Mouse (Mus musculus) cerebellum, postnatal 4 days (tissue): Measurements from ENCODE around the gene Cnot2.
A peak's percentile ranks its signal among the peaks of the same experiment; 100 is the strongest.
"Not testable (repeated sequence)": the region's sequence is repeated elsewhere in the genome, so short reads cannot be mapped to it uniquely, and the experiment has no call there.

ENCODE experiments used
- DNase-seq, 2 experiments: peaks; one replicate each; pipeline ENCODE4 v3.0.0; 2022; ENCODE audit warnings: low spot score in 2 of 2, mixed read lengths in 1 of 2

Cnot2 gene

GRCm38 (mm10) chr10:116581369-116581718, at the start of gene Cnot2:
Gene Cnot2 (minus strand): TSS chr10:116581511.
- peak; percentile 93 to 97 for DNase-seq

DNA sequence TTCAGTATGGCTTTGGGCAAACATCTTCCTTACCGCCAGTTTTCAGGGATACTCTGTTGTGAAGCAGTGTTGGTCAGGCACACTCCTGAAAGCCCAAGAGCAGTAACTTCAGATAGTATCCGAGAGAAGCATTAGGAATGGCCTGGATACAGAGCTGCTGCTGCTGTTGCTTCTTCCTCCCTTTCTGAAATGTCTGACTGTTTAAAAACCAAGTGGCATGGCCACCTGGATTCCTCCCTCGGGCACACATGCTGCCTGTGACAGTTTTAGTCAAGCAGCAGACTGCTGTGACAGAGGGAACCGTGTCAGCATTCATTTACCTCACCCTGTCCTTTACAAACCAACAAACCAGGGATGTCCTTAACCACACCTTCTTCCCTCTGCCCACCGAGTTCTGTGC, 47.6 kb upstream of the Cnot2 start:
- no peak for DNase-seq

DNA sequence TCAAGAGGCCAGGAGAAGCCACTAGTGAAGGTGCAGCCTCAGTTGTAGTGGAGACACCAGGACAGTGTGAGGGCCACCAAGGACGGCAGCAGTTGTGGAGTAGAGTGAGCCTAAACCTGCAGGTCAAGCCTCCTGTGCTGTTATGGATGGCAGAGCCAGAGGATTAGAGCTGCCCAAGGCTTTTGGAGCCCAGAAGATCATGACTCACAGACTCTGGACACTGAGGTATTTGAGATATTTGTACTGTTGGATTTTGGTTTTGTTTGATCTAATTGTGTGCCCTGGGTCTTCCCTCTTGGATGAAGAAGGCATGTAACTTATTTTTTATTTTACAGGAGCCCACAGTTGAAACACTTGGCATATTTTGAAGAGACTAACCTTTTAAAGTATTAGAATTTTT, 44.7 kb upstream of the Cnot2 start:
- no peak for DNase-seq

DNA sequence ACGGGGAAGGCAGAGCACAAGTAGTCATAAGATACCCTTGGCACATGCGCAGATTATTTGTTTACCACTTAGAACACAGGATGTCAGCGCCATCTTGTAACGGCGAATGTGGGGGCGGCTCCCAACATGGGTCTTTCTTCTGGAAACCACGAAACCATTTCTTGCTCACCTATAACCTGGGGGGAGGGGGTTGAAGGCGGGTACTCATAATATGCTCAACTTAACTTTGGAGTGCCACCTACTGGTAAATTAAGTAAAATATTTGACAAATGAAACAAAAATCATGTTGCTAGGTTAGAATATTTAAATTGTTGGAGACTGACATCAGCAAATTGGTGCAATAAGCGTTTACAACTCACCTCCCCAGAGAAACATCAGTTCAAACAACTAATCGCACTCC, 31.9 kb upstream of the Cnot2 start:
- not testable (repeated sequence) for DNase-seq

DNA sequence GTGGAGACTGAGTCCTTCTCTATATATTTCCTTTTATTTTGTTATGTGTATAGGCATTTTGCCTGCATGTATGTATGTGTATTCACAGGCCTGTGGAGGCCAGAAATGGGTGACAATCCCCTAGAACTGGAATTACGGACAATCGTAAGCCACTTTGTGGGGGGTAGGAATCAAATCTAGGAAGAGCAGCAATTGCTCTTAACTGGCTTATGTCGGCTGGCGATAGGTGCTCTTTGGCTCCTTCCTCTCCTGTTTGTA, 23.5 kb upstream of the Cnot2 start:
- no peak for DNase-seq

GRCm38 (mm10) chr10:116604081-116604904, 23.0 kb upstream of the Cnot2 start:
- no peak for DNase-seq

DNA sequence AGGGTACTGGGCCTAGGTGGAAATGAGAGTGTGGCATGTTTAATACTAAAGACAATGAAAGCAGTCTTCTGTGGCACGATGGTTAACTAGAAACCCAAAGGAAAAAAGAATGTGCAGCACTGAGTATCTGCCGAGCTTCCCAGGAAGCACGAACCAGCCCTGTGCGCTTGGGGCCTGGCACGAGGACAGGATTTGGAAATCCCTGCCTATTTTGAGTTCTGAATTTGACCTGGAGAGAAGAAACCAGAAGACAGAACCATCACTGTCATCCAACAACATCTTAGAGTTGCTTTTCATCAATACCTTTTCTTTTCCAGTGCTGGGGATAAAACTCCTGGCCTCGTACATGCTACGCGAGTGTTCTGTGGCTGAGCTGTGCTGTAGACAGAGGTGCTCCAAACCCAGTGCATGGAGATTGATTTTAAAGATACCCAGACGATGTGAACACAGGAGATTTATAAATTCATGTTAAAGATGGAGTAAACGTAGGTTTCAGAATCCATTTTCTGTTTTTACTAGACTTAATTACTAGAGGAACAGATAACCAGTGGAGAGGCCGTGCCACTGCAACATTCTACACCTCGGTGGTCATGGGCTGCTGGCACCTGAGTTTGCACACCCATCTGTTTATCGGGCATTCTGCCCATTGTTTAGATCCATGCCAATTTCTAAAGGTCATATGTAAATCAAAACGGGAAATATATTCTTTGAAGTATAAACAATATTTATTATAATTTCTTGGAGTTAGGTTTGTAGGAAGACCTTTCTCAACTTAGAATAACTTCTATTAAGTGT, 17.9 kb upstream of the Cnot2 start:
- peak in 1 of 2 experiments; percentile 52 for DNase-seq

- no peak for DNase-seq
These were observed 1.4 kb upstream of the Cnot2 start for GRCm38 (mm10) chr10:116582738-116583137.

DNA sequence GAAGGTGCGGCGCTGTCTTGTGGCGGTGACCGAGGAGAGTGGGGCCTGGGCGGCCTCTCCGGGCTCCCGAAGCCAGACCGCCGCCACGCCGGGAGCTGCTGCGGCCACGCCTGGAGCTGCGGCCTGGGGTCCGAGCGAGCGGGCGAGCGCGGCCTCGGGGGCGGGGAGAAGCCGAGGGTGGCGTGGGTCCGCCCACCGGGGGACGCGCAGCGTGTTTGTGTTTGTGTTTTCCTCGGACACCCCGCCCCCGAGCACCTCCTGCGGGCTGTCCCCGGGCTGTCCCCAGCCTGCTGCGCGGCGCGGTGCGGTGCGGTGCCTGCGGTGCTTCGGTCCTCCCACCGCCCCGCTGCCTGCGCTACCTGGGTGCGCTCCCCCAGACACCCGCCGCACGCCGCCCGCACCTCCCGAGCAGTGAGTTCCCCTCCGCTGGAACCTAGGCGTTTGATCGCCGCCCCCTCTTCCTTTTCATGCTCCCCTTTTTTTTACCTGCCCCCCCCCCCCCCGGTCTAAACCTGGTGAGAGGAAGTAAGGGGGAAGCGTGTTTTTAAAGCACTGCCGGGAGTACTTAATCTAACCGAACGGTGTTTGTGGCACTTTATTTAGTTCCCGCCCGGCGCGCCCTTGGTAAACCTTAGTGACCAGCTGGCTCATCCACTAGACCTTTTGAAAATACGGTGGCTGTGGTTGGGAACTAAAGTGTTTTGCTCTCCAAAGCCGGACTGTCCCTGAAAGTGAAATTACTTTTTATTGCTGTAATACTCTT, 589 bp upstream of the Cnot2 start:
- DNase-seq, result peak in 1 of 2 experiments; percentile 13

- DNase-seq, result peak in 1 of 2 experiments; percentile 42
These were observed 536 bp downstream of the Cnot2 start for GRCm38 (mm10) chr10:116580591-116581358.

DNA sequence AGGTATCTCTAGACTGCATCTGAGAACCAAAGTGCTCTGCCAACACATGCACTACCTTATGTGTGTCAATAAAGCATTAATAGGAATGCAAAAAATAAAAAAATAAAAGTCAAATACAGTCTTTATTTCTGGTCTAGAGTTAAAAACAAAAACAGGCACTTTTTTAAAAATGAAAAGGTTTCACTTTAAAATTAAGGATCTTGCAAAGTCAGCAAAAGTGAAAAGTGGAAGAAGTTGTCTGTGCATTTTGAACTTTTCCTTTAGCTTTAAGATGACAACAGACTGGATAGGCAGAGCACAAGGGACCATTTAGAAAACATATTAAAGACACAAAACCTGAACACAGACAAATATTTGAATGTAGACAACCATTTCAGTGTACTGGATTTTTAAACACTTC, 1.8 kb downstream of the Cnot2 start:
- no peak for DNase-seq

- no peak for DNase-seq
These were observed 2.9 kb downstream of the Cnot2 start for GRCm38 (mm10) chr10:116578375-116578774.

GRCm38 (mm10) chr10:116577181-116577580, 4.1 kb downstream of the Cnot2 start:
- no peak for DNase-seq

DNA sequence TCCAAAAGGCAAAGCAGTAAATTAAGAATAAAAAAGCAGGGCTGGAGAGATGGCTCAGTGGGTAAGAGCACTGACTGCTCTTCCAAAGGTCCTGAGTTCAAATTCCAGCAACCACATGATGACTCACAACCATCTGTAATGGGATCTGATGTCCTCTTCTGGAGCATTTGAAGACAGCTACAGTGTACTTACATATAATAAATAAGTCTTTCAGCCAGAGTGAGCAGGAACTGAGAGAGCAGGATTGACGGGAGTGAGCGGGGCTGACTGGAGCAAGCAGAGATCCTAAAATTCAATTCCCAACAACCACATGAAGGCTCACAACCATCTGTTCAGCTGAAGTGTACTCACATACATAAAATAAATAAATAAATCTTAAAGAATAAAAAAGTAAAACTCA, 5.2 kb downstream of the Cnot2 start:
- DNase-seq, result not testable (repeated sequence)

DNA sequence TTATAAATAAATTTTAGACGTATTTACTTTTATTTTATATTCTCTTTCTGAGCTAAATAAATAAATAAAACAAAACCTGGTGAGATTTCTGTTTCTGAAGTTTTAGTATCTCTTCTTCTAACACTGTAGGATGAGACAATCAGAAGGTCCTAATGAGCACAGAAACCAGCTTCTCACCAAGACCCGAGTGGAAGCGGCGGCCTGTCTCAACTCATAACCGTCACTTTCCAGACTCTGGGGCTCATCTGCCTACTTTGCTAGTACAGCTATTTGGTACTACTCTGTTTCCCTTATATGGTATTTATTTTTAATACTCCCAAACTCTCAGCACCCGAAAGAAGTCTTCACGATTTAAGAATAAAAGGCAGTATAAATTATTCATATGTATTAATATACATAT, 10.8 kb downstream of the Cnot2 start:
- DNase-seq, result no peak

GRCm38 (mm10) chr10:116568539-116568938, 12.8 kb downstream of the Cnot2 start:
- no peak for DNase-seq

DNA sequence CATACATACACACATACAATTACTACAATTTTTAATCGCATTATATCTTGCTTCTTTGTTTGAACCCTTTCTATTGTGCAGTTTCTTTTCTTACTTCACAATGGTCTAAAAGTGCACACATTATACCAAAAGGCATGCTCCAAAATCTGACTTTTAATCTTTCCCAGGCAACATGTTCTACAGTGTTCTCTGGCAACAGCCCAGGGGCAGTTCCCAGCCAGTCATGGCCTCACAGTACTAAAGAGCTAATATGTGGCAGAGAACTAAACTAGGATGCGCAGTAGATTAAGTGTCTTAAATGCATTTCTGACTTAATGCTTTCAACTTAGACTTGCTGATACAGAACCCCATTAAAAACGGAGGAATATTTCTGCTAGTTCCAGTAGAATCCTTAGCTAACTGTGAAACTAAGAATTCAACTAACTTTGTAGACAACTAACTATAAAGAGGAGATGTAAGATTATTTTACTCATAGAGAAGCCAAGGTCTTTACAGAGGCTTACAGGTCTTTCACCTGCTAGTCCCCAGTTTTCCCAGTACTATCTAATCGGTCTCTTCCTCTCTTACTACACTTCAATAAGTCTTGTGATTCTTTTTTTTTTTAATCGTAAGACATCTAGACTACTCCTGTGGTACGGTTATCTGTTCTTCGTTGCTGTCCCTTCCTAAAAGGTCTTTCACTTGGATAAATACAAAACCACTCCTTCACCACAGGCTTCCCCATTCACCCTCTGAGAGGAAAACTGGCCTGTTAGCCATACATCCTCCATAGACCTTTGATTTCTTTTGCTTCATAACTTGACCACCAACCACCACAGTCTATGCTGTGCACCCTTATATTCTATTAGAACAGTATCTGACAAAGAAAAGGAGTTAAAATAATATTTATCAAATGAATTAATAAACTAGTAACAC, 13.6 kb downstream of the Cnot2 start:
- no peak for DNase-seq

GRCm38 (mm10) chr10:116566492-116566891, 14.8 kb downstream of the Cnot2 start:
- not testable (repeated sequence) for DNase-seq

DNA sequence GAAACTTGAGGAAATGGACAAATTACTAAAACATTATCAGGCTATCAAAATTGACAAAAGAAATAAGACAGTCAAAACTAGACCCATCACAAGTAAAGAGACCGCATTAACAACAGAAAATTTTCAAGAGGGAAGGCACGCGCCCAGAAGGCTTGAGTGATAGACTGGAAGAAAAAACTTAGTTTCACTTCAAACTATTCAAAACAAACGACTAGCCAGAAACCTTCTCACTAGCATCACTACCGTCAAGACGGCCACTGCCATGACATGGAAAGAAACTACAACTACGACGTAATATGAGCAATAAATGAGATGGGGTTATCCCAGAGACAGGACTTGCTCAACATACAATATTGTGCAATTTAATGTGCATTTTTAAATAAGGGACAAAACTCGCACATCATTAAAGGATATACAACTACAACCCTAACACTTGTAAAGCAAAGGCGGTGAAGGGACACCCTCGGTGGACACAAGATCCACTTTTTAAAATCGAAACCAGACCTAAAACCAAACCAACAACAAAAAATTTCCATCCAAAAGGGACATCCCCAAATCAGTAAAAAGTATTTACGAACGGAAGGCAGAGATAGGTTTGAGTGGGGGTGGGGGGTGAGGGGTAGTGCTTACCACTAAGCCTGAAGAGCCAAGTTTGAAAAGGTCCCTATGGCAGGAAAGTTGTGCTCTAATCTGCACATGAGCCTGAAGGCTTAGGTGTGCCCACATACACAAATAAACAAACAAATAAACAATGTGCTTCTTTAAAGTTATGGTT, 16.3 kb downstream of the Cnot2 start:
- no peak for DNase-seq
